Mouse (Mus musculus): ENCODE measurements around the gene Sinhcaf.

DNA sequence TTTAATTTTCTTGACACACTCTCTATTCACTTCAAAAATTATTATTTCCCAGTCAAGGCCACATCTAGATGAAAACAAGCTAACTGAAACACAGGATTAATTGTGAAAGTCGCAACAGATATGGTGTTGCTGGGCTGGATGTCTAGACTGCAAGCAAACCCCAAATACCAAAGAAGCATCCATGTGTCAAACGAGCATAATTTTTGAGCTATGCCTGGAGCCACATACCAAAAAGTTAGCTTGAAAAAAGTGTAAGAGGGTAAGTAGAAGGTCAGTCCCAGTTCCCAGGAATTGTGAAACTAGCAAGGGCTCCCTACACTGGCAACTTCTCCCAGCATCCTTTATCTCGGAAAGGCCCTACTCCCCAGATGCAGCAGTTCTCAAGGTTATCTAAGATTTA is 2.6 kb downstream of the Sinhcaf start:
- TF ChIP-seq CTCF (IDR thresholded peaks at IDR 0.05; ENCODE audit: low read depth), result no peak
- no peak for TF ChIP-seq EP300 (optimal IDR thresholded peaks at IDR 0.05)

Measured in stomach, postnatal 0 days (tissue).